Mouse (Mus musculus) hindbrain, embryonic 12.5 days (tissue): ENCODE results near the gene Atp2c1. TPM values are rescaled to one million over a fixed set of nuclear protein-coding genes. Genes with fewer than 3 reads are reported as not detected.

Experiments
- ATAC-seq: fragments of 200-750 bp; cut with Nextera tagmentation; 2 replicates; pipeline ENCODE4 v1.8.0; 2017; ENCODE audit warnings: moderate TSS enrichment; ENCODE audit not compliant: low FRiP score
- H3K27ac ChIP-seq: fragments of 300-500 bp; sonication (generic); 2 replicates; pipeline ENCODE4 v1.5.1; 2016; ENCODE audit warnings: mild to moderate bottlenecking
- H3K27me3 ChIP-seq: fragments of 300-500 bp; sonication (generic); 2 replicates; pipeline ENCODE4 v1.6.1; 2016; ENCODE audit warnings: mild to moderate bottlenecking
- H3K36me3 ChIP-seq: fragments of 300-500 bp; sonication (generic); 2 replicates; pipeline ENCODE4 v1.6.1; 2016; ENCODE audit warnings: mild to moderate bottlenecking
- H3K4me1 ChIP-seq: fragments of 300-500 bp; sonication (generic); 2 replicates; pipeline ENCODE4 v1.6.1; 2016
- H3K4me2 ChIP-seq: fragments of 300-500 bp; sonication (generic); replicated peaks from 2 replicates; pipeline ENCODE4 v1.6.1; 2016; ENCODE audit warnings: mild to moderate bottlenecking
- H3K4me3 ChIP-seq: fragments of 300-500 bp; sonication (generic); 2 replicates; pipeline ENCODE4 v1.5.1; 2016; ENCODE audit warnings: mild to moderate bottlenecking
- H3K9ac ChIP-seq: fragments of 300-500 bp; sonication (generic); 2 replicates; pipeline ENCODE4 v1.6.1; 2016; ENCODE audit warnings: mild to moderate bottlenecking, moderate library complexity
- H3K9me3 ChIP-seq: fragments of 300-500 bp; sonication (generic); replicated peaks from 2 replicates; pipeline ENCODE4 v1.6.1; 2016; ENCODE audit warnings: mild to moderate bottlenecking
- WGBS: fragments of 180-500 bp; shearing (Covaris S2); methylation state at CpG from one replicate; pipeline ENCODE4 v1.1.7; 2016; 5-methylcytosine and 5-hydroxymethylcytosine counted together
- polyA plus RNA-seq: library from polyadenylated mRNA; unstranded; fragments of >200 nt; fragmentation: Nextera tagmentation; extraction: Ambion mirVana; gene quantifications from 2 replicates; pipeline ENCODE4 v1.2.1, GENCODE M21; 2016

Gene Atp2c1
- polyA plus RNA-seq, 1 experiment from 2014 or later, result 99.3 TPM

DNA sequence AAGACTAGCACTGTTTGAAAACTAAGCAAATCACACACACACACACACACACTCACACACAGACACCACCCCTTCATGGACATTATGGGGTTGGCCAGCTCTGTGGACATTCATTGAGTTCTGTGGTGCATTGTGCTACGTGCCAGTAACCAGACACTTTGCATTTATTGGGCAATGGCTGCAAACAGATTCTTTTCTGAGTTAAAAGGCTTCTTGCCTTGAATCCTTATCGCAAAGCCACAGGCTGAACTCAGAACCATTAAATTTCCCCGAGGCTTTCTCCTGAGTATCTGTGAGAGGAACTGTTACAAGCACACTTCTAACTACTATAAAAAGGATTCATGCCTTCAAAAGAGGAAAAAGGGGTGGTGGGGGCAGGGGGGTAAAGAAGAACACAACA lies 5.1 kb downstream of the Atp2c1 start:
- 49% methylated on average over 3 of the region's 3 CpGs for WGBS
- Histone ChIP-seq H3K4me2 (no peak overlapping the region), H3K27me3 (no peaks in the 10 kb centered on the region), H3K4me3 (no peak overlapping the region), H3K36me3 (no peaks in the 10 kb centered on the region), H3K9me3 (no peaks in the 10 kb centered on the region), H3K4me1 (peaks cover 32% of the 10 kb centered on the region), H3K27ac (no peak overlapping the region), H3K9ac (no peak overlapping the region)
- ATAC-seq, result no peak

DNA sequence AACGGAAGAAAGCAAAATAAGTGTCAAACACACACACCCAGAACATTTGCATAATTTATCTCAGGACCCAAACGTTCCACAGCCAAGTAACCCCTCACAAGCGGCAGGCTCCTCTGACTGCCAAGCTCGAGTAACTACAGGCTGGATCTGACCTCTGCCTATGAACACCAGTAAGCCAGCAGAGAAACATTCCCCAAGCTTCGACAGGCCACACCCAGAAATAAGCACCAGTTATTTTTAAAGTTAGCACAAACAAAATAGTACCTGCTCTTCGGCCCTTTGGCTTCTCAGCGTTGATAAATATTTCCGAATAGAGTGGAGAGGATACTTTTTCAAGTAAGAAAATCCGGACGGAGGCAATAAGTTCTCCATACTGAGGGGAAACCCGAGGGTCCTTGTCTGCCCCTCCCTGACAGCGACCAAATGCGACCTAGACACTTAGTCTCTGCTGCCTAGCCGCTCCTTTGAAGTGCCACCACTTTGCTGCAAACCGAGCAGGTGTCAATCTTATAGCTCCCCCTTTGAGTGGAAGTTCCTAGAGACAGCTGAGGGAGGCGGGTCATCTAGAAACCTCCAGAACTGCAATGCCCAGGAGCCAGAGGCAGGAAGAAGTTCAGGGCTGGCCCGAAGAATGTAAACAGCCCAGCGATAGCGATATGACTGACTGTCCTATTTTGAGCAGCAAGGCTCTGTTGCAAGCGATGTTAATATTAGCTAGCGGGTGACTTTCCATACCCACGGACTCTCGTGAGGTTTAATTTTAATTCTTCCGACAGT lies 6.2 kb downstream of the Atp2c1 start:
- no peaks in the 10 kb centered on the region for H3K36me3 ChIP-seq
- H3K4me3 ChIP-seq, result no peak overlapping the region
- 0 out of 2 replicates have a peak overlapping the region, but pooled peaks have one; percentile 1 for H3K4me2 ChIP-seq
- no peak overlapping the region for H3K27ac ChIP-seq
- no peak for ATAC-seq
- peaks cover 32% of the 10 kb centered on the region for H3K4me1 ChIP-seq
- no peaks in the 10 kb centered on the region for H3K9me3 ChIP-seq
- H3K9ac ChIP-seq, result no peak overlapping the region
- 57% methylated on average over 24 of the region's 24 CpGs for WGBS
- no peaks in the 10 kb centered on the region for H3K27me3 ChIP-seq

DNA sequence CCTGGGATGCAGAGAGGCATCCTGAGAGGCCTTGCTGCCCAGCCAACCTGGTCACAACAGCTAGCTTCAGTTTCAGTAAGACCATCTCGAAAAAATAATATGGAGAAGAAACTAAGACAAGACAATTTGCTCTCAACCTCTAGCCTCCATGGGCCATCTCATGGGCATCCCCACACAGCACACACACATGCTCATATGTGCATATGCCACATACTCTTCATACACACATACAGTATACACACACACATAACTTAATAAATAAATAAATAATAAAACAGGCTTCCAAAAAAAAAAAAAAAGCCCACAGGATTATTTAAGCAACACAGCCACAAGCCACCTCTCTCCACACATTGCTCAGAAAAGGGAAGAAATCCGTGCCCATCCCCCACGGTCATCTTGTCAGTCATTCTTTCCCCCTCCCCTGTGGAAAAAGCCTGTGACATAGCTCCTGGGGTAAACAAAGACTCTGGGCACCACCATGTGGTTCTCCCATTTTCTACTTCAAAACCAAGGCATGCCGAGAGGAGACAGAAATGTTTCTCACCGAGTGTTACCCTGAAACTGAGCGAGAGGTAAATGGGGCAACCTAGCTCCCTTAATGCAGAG lies 7.7 kb downstream of the Atp2c1 start:
- WGBS, result 43% methylated on average over 6 of the region's 6 CpGs
- Histone ChIP-seq H3K4me3 (no peak overlapping the region), H3K27me3 (no peaks in the 10 kb centered on the region), H3K9ac (no peak overlapping the region), H3K27ac (no peak overlapping the region), H3K4me2 (no peak overlapping the region), H3K4me1 (peaks cover 21% of the 10 kb centered on the region), H3K9me3 (no peaks in the 10 kb centered on the region), H3K36me3 (no peaks in the 10 kb centered on the region)
- ATAC-seq, result no peak

- ATAC-seq, result no peak
- Histone ChIP-seq H3K4me3 (no peak overlapping the region), H3K27ac (no peak overlapping the region), H3K9me3 (no peaks in the 10 kb centered on the region), H3K4me2 (no peak overlapping the region), H3K27me3 (no peaks in the 10 kb centered on the region), H3K4me1 (0 out of 2 replicates have a peak, but pooled peaks cover 4% of the 10 kb centered on the region), H3K36me3 (no peaks in the 10 kb centered on the region), H3K9ac (no peak overlapping the region)
- 89% methylated on average over 5 of the region's 5 CpGs for WGBS
These were observed 23.4 kb downstream of the Atp2c1 start for GRCm38 (mm10) chr9:105503690-105504089.

GRCm38 (mm10) chr9:105502389-105502788 lies 24.7 kb downstream of the Atp2c1 start:
- no peak overlapping the region for H3K27ac ChIP-seq
- H3K36me3 ChIP-seq, result no peaks in the 10 kb centered on the region
- no peak overlapping the region for H3K4me2 ChIP-seq
- ATAC-seq, result no peak
- H3K9ac ChIP-seq, result no peak overlapping the region
- no peaks in the 10 kb centered on the region for H3K27me3 ChIP-seq
- H3K4me1 ChIP-seq, result 0 out of 2 replicates have a peak, but pooled peaks cover 4% of the 10 kb centered on the region
- H3K4me3 ChIP-seq, result no peak overlapping the region
- WGBS, result 45% methylated on average over 4 of the region's 4 CpGs
- H3K9me3 ChIP-seq, result no peaks in the 10 kb centered on the region

DNA sequence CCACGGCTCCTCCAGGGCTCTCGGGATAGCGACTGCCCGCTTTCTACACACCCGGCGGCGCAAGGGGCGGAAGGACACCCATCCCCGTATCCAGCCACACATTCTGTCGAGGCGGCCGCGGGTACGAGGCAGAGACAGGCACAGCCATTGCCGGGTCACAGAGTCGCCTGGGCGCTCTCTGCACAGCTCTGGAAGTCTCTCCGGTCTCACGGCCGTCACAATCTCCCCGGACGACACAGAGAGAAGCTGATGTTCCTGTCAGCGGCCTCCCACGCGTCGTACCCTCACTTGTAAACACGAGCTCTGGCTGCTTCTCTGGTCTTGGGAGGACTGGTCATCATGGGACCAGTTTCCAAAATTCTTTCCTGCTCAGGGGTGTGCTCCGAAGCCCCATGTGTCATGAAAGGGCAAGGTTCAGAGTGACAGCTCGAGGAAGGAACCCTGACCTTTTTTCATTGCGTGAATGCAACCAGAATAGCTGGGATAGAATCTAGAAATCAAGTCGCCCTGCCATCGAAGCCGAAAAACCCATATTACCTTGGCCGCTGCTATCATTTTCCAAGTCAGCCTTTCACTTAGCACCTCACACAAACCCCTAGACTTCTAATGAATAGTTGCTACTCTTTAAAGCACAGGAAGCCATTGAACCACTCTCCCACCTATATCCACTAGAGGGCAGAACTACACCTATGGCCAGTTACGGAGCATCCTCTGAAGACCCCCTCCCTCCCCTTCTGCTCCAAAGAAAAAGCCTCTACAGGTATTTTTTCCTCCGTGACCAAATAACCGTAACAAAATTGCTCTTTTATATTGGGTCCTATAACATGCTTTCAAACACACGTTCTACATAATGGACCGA lies 31.6 kb downstream of the Atp2c1 start:
- peaks cover 12% of the 10 kb centered on the region for H3K4me1 ChIP-seq
- peak overlapping the region; percentile 93 for H3K9ac ChIP-seq
- no peaks in the 10 kb centered on the region for H3K36me3 ChIP-seq
- H3K4me3 ChIP-seq, result peak overlapping the region; percentile 84
- peak overlapping the region; percentile 98 for H3K27ac ChIP-seq
- 1% methylated on average over 38 of the region's 39 CpGs for WGBS
- peak overlapping the region; percentile 97 for H3K4me2 ChIP-seq
- no peaks in the 10 kb centered on the region for H3K27me3 ChIP-seq
- peak; percentile 69 for ATAC-seq
- H3K9me3 ChIP-seq, result no peaks in the 10 kb centered on the region

- peak overlapping the region; percentile 98 for H3K27ac ChIP-seq
- H3K9ac ChIP-seq, result peak overlapping the region; percentile 93
- H3K9me3 ChIP-seq, result no peaks in the 10 kb centered on the region
- H3K27me3 ChIP-seq, result no peaks in the 10 kb centered on the region
- H3K4me1 ChIP-seq, result peaks cover 12% of the 10 kb centered on the region
- WGBS, result 1% methylated on average over 52 of the region's 83 CpGs
- H3K36me3 ChIP-seq, result no peaks in the 10 kb centered on the region
- peak overlapping the region; percentile 97 for H3K4me2 ChIP-seq
- H3K4me3 ChIP-seq, result peak overlapping the region; percentile 84
- ATAC-seq, result peak; percentile 98
These were observed 32.4 kb downstream of the Atp2c1 start for GRCm38 (mm10) chr9:105494553-105495315.

GRCm38 (mm10) chr9:105492744-105493143 lies 34.4 kb downstream of the Atp2c1 start:
- Histone ChIP-seq H3K4me2 (peak overlapping the region; percentile 97; the same call in 1 of the 2 replicates), H3K4me3 (no peak overlapping the region), H3K36me3 (0 out of 2 replicates have a peak, but pooled peaks cover 2% of the 10 kb centered on the region), H3K27me3 (no peaks in the 10 kb centered on the region), H3K9me3 (no peaks in the 10 kb centered on the region), H3K9ac (no peak overlapping the region), H3K4me1 (peaks cover 12% of the 10 kb centered on the region), H3K27ac (no peak overlapping the region)
- 72% methylated on average over 3 of the region's 3 CpGs for WGBS
- ATAC-seq, result no peak

- no peak for ATAC-seq
- H3K4me3 ChIP-seq, result no peak overlapping the region
- peaks cover 20% of the 10 kb centered on the region for H3K4me1 ChIP-seq
- H3K27me3 ChIP-seq, result no peaks in the 10 kb centered on the region
- 85% methylated on average over 5 of the region's 5 CpGs for WGBS
- no peaks in the 10 kb centered on the region for H3K9me3 ChIP-seq
- 0 out of 2 replicates have a peak, but pooled peaks cover 2% of the 10 kb centered on the region for H3K36me3 ChIP-seq
- H3K27ac ChIP-seq, result no peak overlapping the region
- no peak overlapping the region for H3K4me2 ChIP-seq
- H3K9ac ChIP-seq, result no peak overlapping the region
These were observed 38.8 kb downstream of the Atp2c1 start for GRCm38 (mm10) chr9:105488363-105488762.

- no peaks in the 10 kb centered on the region for H3K27me3 ChIP-seq
- no peaks in the 10 kb centered on the region for H3K9me3 ChIP-seq
- no peak overlapping the region for H3K9ac ChIP-seq
- H3K27ac ChIP-seq, result no peak overlapping the region
- no peak overlapping the region for H3K4me2 ChIP-seq
- 79% methylated on average over 5 of the region's 5 CpGs for WGBS
- H3K4me3 ChIP-seq, result no peak overlapping the region
- H3K36me3 ChIP-seq, result 0 out of 2 replicates have a peak, but pooled peaks cover 2% of the 10 kb centered on the region
- no peak for ATAC-seq
- peaks cover 20% of the 10 kb centered on the region for H3K4me1 ChIP-seq
These were observed 42.6 kb downstream of the Atp2c1 start for GRCm38 (mm10) chr9:105484338-105485084.

DNA sequence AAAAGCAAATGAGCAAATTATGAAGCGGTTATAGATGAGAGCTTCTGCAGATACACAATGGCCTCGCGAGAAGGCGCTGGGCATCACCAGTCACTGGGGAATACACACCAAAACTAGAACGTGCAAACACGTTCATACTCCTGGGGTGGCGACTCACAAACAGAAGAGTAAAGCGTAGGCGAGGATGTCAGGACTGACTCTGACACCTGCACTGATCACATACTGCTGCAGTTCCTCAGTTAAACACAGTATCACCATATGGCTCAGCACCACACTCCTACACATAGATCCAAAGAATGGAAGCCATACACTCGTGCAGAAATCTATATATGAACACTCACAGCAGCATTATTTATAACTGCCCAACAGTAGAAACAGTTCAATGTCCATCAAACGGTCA lies 43.2 kb downstream of the Atp2c1 start:
- no peak overlapping the region for H3K9ac ChIP-seq
- no peaks in the 10 kb centered on the region for H3K9me3 ChIP-seq
- H3K4me3 ChIP-seq, result no peak overlapping the region
- H3K27ac ChIP-seq, result no peak overlapping the region
- no peak for ATAC-seq
- H3K4me2 ChIP-seq, result no peak overlapping the region
- 0 out of 2 replicates have a peak, but pooled peaks cover 1% of the 10 kb centered on the region for H3K36me3 ChIP-seq
- H3K27me3 ChIP-seq, result no peaks in the 10 kb centered on the region
- peaks cover 20% of the 10 kb centered on the region for H3K4me1 ChIP-seq
- WGBS, result 89% methylated on average over 11 of the region's 11 CpGs
